Comparison of ENCODE assay signal across 14 mouse cellular contexts in genomic region chr9:120797996-120798663, GRCm38 (mm10).
DNase-seq lines count a peak whose midpoint lies in the region; ATAC-seq lines count a peak whose summit lies in the region.
"Had no signal": no experiment of that assay in that cellular context is flagged by ENCODE, and none has a peak within 500 bp of the region (broad histone marks: within the 10 kb centered on the region; RNA-seq: fewer than 3 reads in every experiment).

No protein-coding gene starts in this region.

- ATAC-seq in intestine, embryonic 15.5 days = no peak
- ATAC-seq in midbrain, embryonic 13.5 days = no peak

- WGBS in intestine, embryonic 15.5 days = 59% methylated on average over 10 of the region's 10 CpGs
- 48% methylated on average over 10 of the region's 10 CpGs for WGBS in midbrain, embryonic 13.5 days

- no peak overlapping the region for H3K4me3 ChIP-seq in intestine, embryonic 15.5 days (replicated peaks)
- no peak overlapping the region for H3K4me3 ChIP-seq in midbrain, embryonic 13.5 days (replicated peaks)
- H3K4me3 ChIP-seq: myocyte had no signal

- H3K27me3 ChIP-seq in intestine, embryonic 15.5 days (replicated peaks) = no peaks in the 10 kb centered on the region
- 0 out of 2 replicates have a peak, but pooled peaks cover 4% of the 10 kb centered on the region for H3K27me3 ChIP-seq in midbrain, embryonic 13.5 days

- H3K9me3 ChIP-seq in intestine, embryonic 15.5 days = no peaks in the 10 kb centered on the region
- H3K9me3 ChIP-seq in midbrain, embryonic 13.5 days = no peaks in the 10 kb centered on the region

- no peak overlapping the region for H3K27ac ChIP-seq in intestine, embryonic 15.5 days
- H3K27ac ChIP-seq in midbrain, embryonic 13.5 days = no peak overlapping the region

- H3K36me3 ChIP-seq in intestine, embryonic 15.5 days = no peaks in the 10 kb centered on the region
- H3K36me3 ChIP-seq in midbrain, embryonic 13.5 days = no peaks in the 10 kb centered on the region

- intact Hi-C loops in left cerebral cortex, postnatal 36 days (cut with DNase I) = loop anchor here (5.0 kb wide), 1 partner anchor 84 kb away; no protein-coding TSS in a partner anchor

- no peaks in the 10 kb centered on the region; the same call in 1 of the 2 replicates for H3K4me1 ChIP-seq in intestine, embryonic 15.5 days (replicated peaks)
- peaks cover 13% of the 10 kb centered on the region for H3K4me1 ChIP-seq in midbrain, embryonic 13.5 days (replicated peaks)

- no peak overlapping the region for H3K9ac ChIP-seq in intestine, embryonic 15.5 days
- no peak overlapping the region for H3K9ac ChIP-seq in midbrain, embryonic 13.5 days (replicated peaks)

- DNase-seq in cerebellum, adult 11-12 months = peak; percentile 39
- DNase-seq in cerebellum, postnatal 4 days (ENCODE audit: low spot score in 2 of 2) = no peak
- DNase-seq in thymus, postnatal 14 days = peak; percentile 17
- no peak for DNase-seq in thymus, postnatal 0 days (ENCODE audit: low spot score)
- DNase-seq in left cerebral cortex, postnatal 36 days (ENCODE audit: low spot score in 2 of 2) = peak; percentile 53 to 61
- no peak for DNase-seq in c-Kit-positive CD71-positive TER-119-positive erythroid progenitor cells, embryonic 14.5 days (ENCODE audit: low spot score)
- DNase-seq: adrenal gland, adult 8-10 months; heart, postnatal 4 days; kidney, postnatal 25 days; lung, adult 18-20 months had no signal

- H3K4me2 ChIP-seq in intestine, embryonic 15.5 days (replicated peaks) = no peak overlapping the region
- no peak overlapping the region for H3K4me2 ChIP-seq in midbrain, embryonic 13.5 days (replicated peaks)
- H3K4me2 ChIP-seq: heart, embryonic 11.5 days had no signal

Comparison
In these comparisons a context has a peak if more than half of its experiments do, and no peak if none do; other contexts are left out.
1. DNase-seq: peak in cerebellum, adult 11-12 months (single experiment), thymus, postnatal 14 days (single experiment) and left cerebral cortex, postnatal 36 days (2 of 2); none in cerebellum, postnatal 4 days (0 of 2), thymus, postnatal 0 days (single experiment) and c-Kit-positive CD71-positive TER-119-positive erythroid progenitor cells, embryonic 14.5 days (single experiment).